Mouse (Mus musculus): ENCODE results near the gene Sesn1. TPM values are rescaled to one million over a fixed set of nuclear protein-coding genes. Genes with fewer than 3 reads are reported as not detected.
"Not testable (repeated sequence)": the region's sequence is repeated elsewhere in the genome, so short reads cannot be mapped to it uniquely, and the experiment has no call there.

Sesn1 gene
- polyA plus RNA-seq, 1 experiment from 2014 or later = 36.9 TPM

GRCm38 (mm10) chr10:41932943-41933342 is 123.2 kb downstream of the Sesn1 start:
- no peak overlapping the region for H3K27ac ChIP-seq
- H3K9ac ChIP-seq = no peak overlapping the region
- peaks cover 35% of the 10 kb centered on the region for H3K4me1 ChIP-seq
- WGBS = 88% methylated on average over 5 of the region's 5 CpGs
- no peaks in the 10 kb centered on the region for H3K27me3 ChIP-seq
- no peaks in the 10 kb centered on the region for H3K9me3 ChIP-seq
- no peaks in the 10 kb centered on the region for H3K36me3 ChIP-seq
- no peak overlapping the region for H3K4me3 ChIP-seq
- ATAC-seq (ENCODE audit: insufficient number of reproducible peaks, insufficient read depth, low FRiP score, low TSS enrichment, low read depth) = no peak
- H3K4me2 ChIP-seq = no peak overlapping the region

- no peak overlapping the region for H3K27ac ChIP-seq
- H3K4me2 ChIP-seq = no peak overlapping the region
- no peaks in the 10 kb centered on the region for H3K9me3 ChIP-seq
- peaks cover 35% of the 10 kb centered on the region for H3K4me1 ChIP-seq
- no peaks in the 10 kb centered on the region for H3K36me3 ChIP-seq
- no peak overlapping the region for H3K4me3 ChIP-seq
- no peak overlapping the region for H3K9ac ChIP-seq
- ATAC-seq (ENCODE audit: insufficient number of reproducible peaks, insufficient read depth, low FRiP score, low TSS enrichment, low read depth) = no peak
- no peaks in the 10 kb centered on the region for H3K27me3 ChIP-seq
- 64% methylated on average over 6 of the region's 6 CpGs for WGBS
Measured at GRCm38 (mm10) chr10:41933536-41933935, 123.8 kb downstream of the Sesn1 start.

GRCm38 (mm10) chr10:41934633-41935475 is 125.1 kb downstream of the Sesn1 start:
- Histone ChIP-seq H3K4me3 (peak overlapping the region; percentile 17), H3K9ac (peak overlapping the region; percentile 44; the same call in 1 of the 2 replicates), H3K4me1 (peaks cover 35% of the 10 kb centered on the region), H3K27ac (peak overlapping the region; percentile 73), H3K9me3 (no peaks in the 10 kb centered on the region), H3K27me3 (no peaks in the 10 kb centered on the region), H3K4me2 (peak overlapping the region; percentile 56), H3K36me3 (no peaks in the 10 kb centered on the region)
- WGBS = 20% methylated on average over 21 of the region's 21 CpGs
- ATAC-seq (ENCODE audit: insufficient number of reproducible peaks, insufficient read depth, low FRiP score, low TSS enrichment, low read depth) = no peak

DNA sequence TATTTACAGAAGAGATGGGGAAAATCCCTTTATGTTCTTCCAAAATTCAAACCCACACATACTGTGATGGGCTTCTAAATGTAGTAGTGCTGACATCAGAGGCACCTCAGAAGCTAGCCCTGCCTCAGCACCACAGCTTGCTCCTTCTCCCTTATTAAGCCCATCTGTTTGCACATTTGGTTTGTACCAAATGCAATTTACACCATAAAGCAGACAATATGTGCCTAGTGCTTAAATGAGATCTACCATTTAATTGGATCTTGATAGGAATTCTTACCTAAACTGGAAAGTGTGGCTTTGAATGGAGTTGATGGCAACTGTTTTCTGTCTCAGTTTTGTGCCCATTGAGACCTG is 125.7 kb downstream of the Sesn1 start:
- ATAC-seq (ENCODE audit: insufficient number of reproducible peaks, insufficient read depth, low FRiP score, low TSS enrichment, low read depth) = no peak
- no peaks in the 10 kb centered on the region for H3K36me3 ChIP-seq
- peak overlapping the region; percentile 73; the same call in 1 of the 2 replicates for H3K27ac ChIP-seq
- H3K9me3 ChIP-seq = peaks cover 3% of the 10 kb centered on the region; the same call in 1 of the 2 replicates
- H3K4me3 ChIP-seq = no peak overlapping the region
- no peak overlapping the region for H3K9ac ChIP-seq
- H3K27me3 ChIP-seq = no peaks in the 10 kb centered on the region
- H3K4me2 ChIP-seq = no peak overlapping the region
- H3K4me1 ChIP-seq = peaks cover 31% of the 10 kb centered on the region

DNA sequence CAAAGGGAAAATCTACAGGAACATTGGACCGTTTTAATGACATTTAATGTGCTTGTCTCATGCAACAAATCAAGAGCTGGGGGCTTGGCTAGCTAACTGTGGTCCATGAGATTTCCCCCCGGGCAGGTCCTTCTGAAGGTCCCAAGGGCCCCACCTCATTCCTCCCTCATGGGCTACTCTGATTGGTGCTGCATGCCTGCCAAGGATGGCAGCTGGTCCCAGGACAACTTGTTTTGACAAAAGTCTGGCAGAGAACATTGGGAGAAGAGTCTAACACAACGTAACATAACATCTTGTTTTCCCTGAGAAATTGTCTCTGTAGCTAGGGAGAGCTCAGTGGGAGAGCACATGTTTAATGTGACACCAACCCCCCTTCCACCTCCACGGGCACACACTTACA is 126.4 kb downstream of the Sesn1 start:
- Histone ChIP-seq H3K4me3 (no peak overlapping the region), H3K4me1 (peaks cover 28% of the 10 kb centered on the region), H3K36me3 (no peaks in the 10 kb centered on the region), H3K9me3 (peaks cover 4% of the 10 kb centered on the region; the same call in 1 of the 2 replicates), H3K4me2 (no peak overlapping the region), H3K9ac (no peak overlapping the region), H3K27me3 (no peaks in the 10 kb centered on the region), H3K27ac (no peak overlapping the region)
- 51% methylated on average over 4 of the region's 4 CpGs for WGBS
- no peak for ATAC-seq (ENCODE audit: insufficient number of reproducible peaks, insufficient read depth, low FRiP score, low TSS enrichment, low read depth)

GRCm38 (mm10) chr10:41937176-41937575 is 127.4 kb downstream of the Sesn1 start:
- 51% methylated on average over 4 of the region's 4 CpGs for WGBS
- ATAC-seq (ENCODE audit: insufficient number of reproducible peaks, insufficient read depth, low FRiP score, low TSS enrichment, low read depth) = no peak
- Histone ChIP-seq H3K4me3 (no peak overlapping the region), H3K36me3 (no peaks in the 10 kb centered on the region), H3K27me3 (no peaks in the 10 kb centered on the region), H3K9me3 (peaks cover 4% of the 10 kb centered on the region; the same call in 1 of the 2 replicates), H3K9ac (no peak overlapping the region), H3K4me1 (peaks cover 25% of the 10 kb centered on the region), H3K27ac (no peak overlapping the region), H3K4me2 (no peak overlapping the region)

GRCm38 (mm10) chr10:41939090-41939489 is 129.4 kb downstream of the Sesn1 start:
- Histone ChIP-seq H3K9me3 (peaks cover 4% of the 10 kb centered on the region; the same call in 1 of the 2 replicates), H3K4me3 (no peak overlapping the region), H3K27ac (no peak overlapping the region), H3K4me2 (no peak overlapping the region), H3K9ac (no peak overlapping the region), H3K4me1 (peaks cover 25% of the 10 kb centered on the region), H3K27me3 (no peaks in the 10 kb centered on the region), H3K36me3 (no peaks in the 10 kb centered on the region)
- WGBS = 66% methylated on average over 4 of the region's 4 CpGs
- no peak for ATAC-seq (ENCODE audit: insufficient number of reproducible peaks, insufficient read depth, low FRiP score, low TSS enrichment, low read depth)

- H3K36me3 ChIP-seq; H3K9ac ChIP-seq; H3K9me3 ChIP-seq; H3K4me3 ChIP-seq; H3K4me1 ChIP-seq; H3K4me2 ChIP-seq; H3K27ac ChIP-seq; ATAC-seq (ENCODE audit: insufficient number of reproducible peaks, insufficient read depth, low FRiP score, low TSS enrichment, low read depth); H3K27me3 ChIP-seq: not testable (repeated sequence)
- 92% methylated on average over 9 of the region's 10 CpGs for WGBS
Measured at GRCm38 (mm10) chr10:41952354-41952753, 142.6 kb downstream of the Sesn1 start.

DNA sequence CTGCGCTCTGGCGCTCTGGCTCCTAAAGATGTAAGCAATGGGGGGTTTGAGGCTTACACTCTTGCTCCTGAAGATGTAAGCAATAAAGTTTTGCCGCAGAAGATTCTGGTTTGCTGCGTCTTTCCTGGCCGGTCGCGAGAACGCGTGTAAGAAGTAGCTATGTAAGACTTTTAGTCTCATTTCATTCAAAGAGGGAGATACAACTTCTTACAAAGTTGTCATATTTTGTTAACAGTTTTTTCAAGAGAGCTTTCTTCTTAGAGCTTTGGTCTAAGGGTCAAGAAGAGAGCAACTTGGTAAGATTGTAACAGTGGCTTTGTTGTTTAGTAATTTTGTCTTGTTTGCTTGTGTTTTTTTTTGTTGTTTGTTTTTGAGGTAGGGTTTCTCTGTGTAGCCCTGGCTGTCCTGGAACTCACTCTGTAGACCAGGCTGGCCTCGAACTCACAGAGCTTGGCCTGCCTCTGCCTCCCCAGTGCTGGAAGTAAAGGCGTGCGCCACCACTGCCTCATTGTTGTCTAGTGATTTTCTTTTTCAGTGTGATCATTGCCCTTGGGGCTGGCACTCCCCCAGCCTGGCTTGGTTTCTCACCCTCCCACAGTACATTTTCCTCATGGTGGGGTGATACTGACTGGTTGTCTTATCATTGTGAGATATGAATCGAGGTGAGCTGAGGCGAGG is 143.3 kb downstream of the Sesn1 start:
- Histone ChIP-seq H3K27me3 (no peaks in the 10 kb centered on the region), H3K4me1 (peaks cover 8% of the 10 kb centered on the region; the same call in 1 of the 2 replicates), H3K36me3 (no peaks in the 10 kb centered on the region), H3K27ac (no peak overlapping the region), H3K9ac (no peak overlapping the region), H3K9me3 (no peaks in the 10 kb centered on the region), H3K4me3 (no peak overlapping the region), H3K4me2 (no peak overlapping the region)
- 95% methylated on average over 14 of the region's 14 CpGs for WGBS
- no peak for ATAC-seq (ENCODE audit: insufficient number of reproducible peaks, insufficient read depth, low FRiP score, low TSS enrichment, low read depth)

DNA sequence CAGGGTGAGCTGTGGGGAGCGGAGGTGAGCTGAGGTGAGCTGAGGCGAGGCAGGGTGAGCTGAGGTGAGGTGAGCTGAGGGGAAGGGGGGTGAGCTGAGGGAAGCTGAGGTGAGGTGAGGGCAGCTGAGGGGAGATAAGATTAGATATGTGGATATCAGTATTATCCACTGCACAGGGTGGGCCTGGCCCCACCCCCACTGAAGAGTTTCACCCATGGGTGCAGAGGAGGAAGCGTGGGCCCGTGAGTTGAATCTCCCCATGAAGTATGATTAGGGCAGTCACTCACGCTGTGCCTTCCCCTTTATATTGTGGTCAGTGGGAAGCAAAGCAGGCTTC is 143.8 kb downstream of the Sesn1 start:
- no peaks in the 10 kb centered on the region for H3K9me3 ChIP-seq
- peaks cover 10% of the 10 kb centered on the region; the same call in 1 of the 2 replicates for H3K4me1 ChIP-seq
- ATAC-seq (ENCODE audit: insufficient number of reproducible peaks, insufficient read depth, low FRiP score, low TSS enrichment, low read depth) = no peak
- no peak overlapping the region for H3K9ac ChIP-seq
- no peaks in the 10 kb centered on the region for H3K27me3 ChIP-seq
- H3K36me3 ChIP-seq = no peaks in the 10 kb centered on the region
- WGBS = 96% methylated on average over 5 of the region's 5 CpGs
- H3K27ac ChIP-seq = no peak overlapping the region
- no peak overlapping the region for H3K4me2 ChIP-seq
- H3K4me3 ChIP-seq = no peak overlapping the region

DNA sequence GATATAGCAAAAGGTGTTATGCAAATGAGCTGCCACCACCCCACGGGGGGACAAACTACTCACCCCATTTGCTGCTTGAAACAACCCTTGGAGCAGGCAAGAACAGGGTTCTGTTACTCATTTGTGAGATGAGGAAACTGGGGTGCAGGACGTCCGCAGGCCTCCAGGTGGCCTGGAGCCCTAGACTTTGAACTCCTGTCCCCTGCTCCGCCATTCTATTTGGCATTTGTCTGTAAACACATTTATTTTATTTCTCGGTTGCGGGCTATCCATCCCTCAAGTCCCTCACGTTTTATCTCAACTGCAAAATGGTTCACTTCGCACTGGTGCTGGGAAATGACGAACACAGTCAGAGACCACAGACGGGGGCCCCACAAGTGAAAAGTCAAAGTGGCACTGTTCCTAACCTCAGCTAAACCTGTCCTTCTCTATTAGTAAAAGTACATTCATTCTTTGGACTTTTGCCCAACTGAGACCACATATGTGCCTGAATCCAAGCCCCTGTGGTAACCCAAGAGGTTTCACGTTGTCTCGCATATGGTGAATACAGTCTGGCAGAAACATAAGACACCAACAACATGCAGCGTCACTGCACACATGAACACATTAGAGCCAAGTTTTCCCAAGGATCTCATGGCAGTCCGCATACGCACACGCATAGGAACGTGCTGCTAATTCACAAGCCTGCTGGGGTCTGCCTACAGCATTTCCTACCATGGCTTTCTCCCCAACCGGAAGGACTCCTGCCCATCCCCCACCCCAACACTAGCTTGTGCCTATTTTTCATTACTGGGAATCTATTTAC is 147.9 kb downstream of the Sesn1 start:
- H3K27me3 ChIP-seq = no peaks in the 10 kb centered on the region
- H3K36me3 ChIP-seq = no peaks in the 10 kb centered on the region
- no peak overlapping the region for H3K4me3 ChIP-seq
- 77% methylated on average over 18 of the region's 18 CpGs for WGBS
- H3K27ac ChIP-seq = no peak overlapping the region
- H3K9ac ChIP-seq = no peak overlapping the region
- no peak overlapping the region for H3K4me2 ChIP-seq
- peaks cover 10% of the 10 kb centered on the region; the same call in 1 of the 2 replicates for H3K4me1 ChIP-seq
- no peak for ATAC-seq (ENCODE audit: insufficient number of reproducible peaks, insufficient read depth, low FRiP score, low TSS enrichment, low read depth)
- H3K9me3 ChIP-seq = no peaks in the 10 kb centered on the region
